Mouse (Mus musculus) brain, embryonic 14.5 days (tissue): ENCODE results near the gene Grtp1.

Source experiments
- CTCF ChIP-seq: fragments of 200-500 bp; IDR thresholded peaks from 2 replicates; pipeline ENCODE4 v1.5.1; 2012; ENCODE audit warnings: inconsistent platforms, mild to moderate bottlenecking, moderate library complexity, borderline replicate concordance; ENCODE audit not compliant: insufficient read depth, insufficient read length; ENCODE audit errors: extremely low read depth
- POLR2A ChIP-seq: fragments of 200-500 bp; IDR thresholded peaks from 2 replicates; pipeline ENCODE4 v1.6.1; 2012; ENCODE audit warnings: mild to moderate bottlenecking, inconsistent platforms, borderline replicate concordance; ENCODE audit not compliant: poor library complexity, insufficient read depth, insufficient read length, severe bottlenecking; ENCODE audit errors: extremely low read depth

DNA sequence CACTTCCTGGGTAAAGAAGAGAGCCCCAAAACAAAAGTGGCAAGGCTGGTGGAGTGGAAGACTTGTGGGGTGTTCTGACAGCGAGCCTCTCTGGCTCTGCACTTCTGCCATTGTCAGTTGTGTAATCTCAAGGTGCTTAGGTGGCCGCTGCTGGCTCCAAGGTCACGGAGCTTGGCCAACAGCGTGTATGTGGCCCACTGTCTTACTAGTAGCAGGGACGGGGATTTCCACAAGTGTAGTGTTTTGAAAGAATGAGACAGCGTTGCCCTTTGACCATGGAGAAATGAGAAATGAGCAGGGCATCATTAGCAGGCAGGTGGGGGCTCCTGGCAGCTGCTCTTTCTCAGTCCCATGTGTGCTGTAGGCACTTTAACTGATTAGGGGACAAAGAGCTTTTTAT is 38.3 kb downstream of the Grtp1 start:
- TF ChIP-seq CTCF, result no peak
- no peak for TF ChIP-seq POLR2A
